Comparison of ENCODE assay signal across 22 mouse cellular contexts in genomic region chr10:60376704-60377103, GRCm38 (mm10). TPM values are rescaled to one million over a fixed set of nuclear protein-coding genes. Genes with fewer than 3 reads are reported as not detected.
"Had no signal": no experiment of that assay in that cellular context is flagged by ENCODE, and none has a peak within 500 bp of the region (broad histone marks: within the 10 kb centered on the region; RNA-seq: fewer than 3 reads in every experiment).

No protein-coding gene starts in this region.

- H3K9me3 ChIP-seq: limb, embryonic 12.5 days; limb, embryonic 15.5 days had no signal

- H3K4me3 ChIP-seq: layer of hippocampus, adult 2 months; left cerebral cortex, adult 2 months; limb, embryonic 12.5 days; limb, embryonic 15.5 days had no signal

- H3K4me2 ChIP-seq: limb, embryonic 12.5 days; limb, embryonic 15.5 days; liver, embryonic 11.5 days; lung, embryonic 14.5 days; midbrain, embryonic 11.5 days had no signal

- ATAC-seq: liver, postnatal 0 days; lung, postnatal 0 days had no signal

- H3K36me3 ChIP-seq: limb, embryonic 12.5 days; limb, embryonic 15.5 days had no signal

- H3K9ac ChIP-seq: limb, embryonic 12.5 days; limb, embryonic 15.5 days; liver, embryonic 14.5 days; liver, postnatal 0 days; lung, embryonic 14.5 days had no signal

- DNase-seq: kidney, adult 8-10 months; kidney, postnatal 25 days; layer of hippocampus, adult 9-11 months; liver, postnatal 0 days; lung, embryonic 14.5 days; midbrain, embryonic 14.5 days; thymus, adult 2 months; thymus, postnatal 14 days; thymus, postnatal 4 days had no signal

- H3K27ac ChIP-seq: kidney, postnatal 0 days; layer of hippocampus, adult 2 months; left cerebral cortex, adult 2 months; limb, embryonic 12.5 days; limb, embryonic 15.5 days; liver, embryonic 14.5 days; stomach, postnatal 0 days had no signal

- H3K27me3 ChIP-seq: limb, embryonic 12.5 days; limb, embryonic 15.5 days had no signal

RNA-seq across cellular contexts. Expression of gene Gm17455, which starts 22.8 kb away (rescaled TPM):
- total RNA-seq: layer of hippocampus, adult 2 months; left cerebral cortex, adult 2 months; left cerebral cortex, postnatal 36 days; megakaryocyte-erythroid progenitor cell, adult 5-6 weeks had no signal
- polyA plus RNA-seq: liver, embryonic 14.5 days; liver, postnatal 0 days; macrophage had no signal
